Mouse (Mus musculus) limb, embryonic 14.5 days (tissue): ENCODE measurements at regions not wholly inside any gene's neighbourhood (a gene's known extent, or its start where the extent isn't known, plus 50 kb on each side); places are given as distances from the start of the nearest gene placed in this dataset.

Source experiments
- ATAC-seq: fragments of 200-750 bp; cut with Nextera tagmentation; 2 replicates; pipeline ENCODE4 v1.8.0; 2017; ENCODE audit warnings: low read depth, moderate number of reproducible peaks, moderate TSS enrichment; ENCODE audit not compliant: low FRiP score
- DNase-seq: peaks from one replicate; pipeline ENCODE4 v3.0.0-alpha.2; 2015; ENCODE audit warnings: low spot score
- H3K27ac ChIP-seq: fragments of 300-500 bp; sonication (generic); replicated peaks from 2 replicates; pipeline ENCODE4 v1.5.1; 2014; ENCODE audit warnings: low read depth, mild to moderate bottlenecking, low read length, moderate library complexity, mixed read lengths
- H3K27me3 ChIP-seq: fragments of 300-500 bp; sonication (generic); 2 replicates; pipeline ENCODE4 v1.6.1; 2014; ENCODE audit warnings: low read length, mixed read lengths; ENCODE audit not compliant: control insufficient read depth, insufficient read depth
- H3K36me3 ChIP-seq: fragments of 300-500 bp; sonication (generic); 2 replicates; pipeline ENCODE4 v1.6.1; 2014; ENCODE audit warnings: mild to moderate bottlenecking, low read length, moderate library complexity, mixed read lengths; ENCODE audit not compliant: control insufficient read depth, insufficient read depth
- H3K4me1 ChIP-seq: fragments of 300-500 bp; sonication (generic); 2 replicates; pipeline ENCODE4 v1.6.1; 2014; ENCODE audit warnings: antibody characterized with exemption, low read length, mixed read lengths; ENCODE audit not compliant: control insufficient read depth, insufficient read depth
- H3K4me2 ChIP-seq: fragments of 300-500 bp; sonication (generic); replicated peaks from 2 replicates; pipeline ENCODE4 v1.6.1; 2014; ENCODE audit warnings: low read depth, mild to moderate bottlenecking, low read length, moderate library complexity; ENCODE audit not compliant: severe bottlenecking
- H3K4me3 ChIP-seq: fragments of 300-500 bp; sonication (generic); replicated peaks from 2 replicates; pipeline ENCODE4 v1.5.1; 2014; ENCODE audit warnings: low read length
- H3K9ac ChIP-seq: fragments of 300-500 bp; sonication (generic); 2 replicates; pipeline ENCODE4 v1.6.1; 2014; ENCODE audit warnings: mild to moderate bottlenecking, low read depth, low read length, moderate library complexity; ENCODE audit not compliant: severe bottlenecking
- H3K9me3 ChIP-seq: fragments of 300-500 bp; sonication (generic); 2 replicates; pipeline ENCODE4 v1.6.1; 2016; ENCODE audit warnings: low read length; ENCODE audit not compliant: control insufficient read depth
- POLR2A ChIP-seq: fragments of 200-500 bp; IDR thresholded peaks from 2 replicates; pipeline ENCODE4 v1.8.0; 2012; ENCODE audit warnings: inconsistent platforms, mild to moderate bottlenecking, moderate library complexity, borderline replicate concordance; ENCODE audit not compliant: insufficient read depth, insufficient read length; ENCODE audit errors: extremely low read depth
- WGBS: fragments of 180-500 bp; shearing (Covaris S2); extraction: QIAGEN DNeasy Blood & Tissue Kit; methylation state at CpG from one replicate; pipeline ENCODE4 v1.1.7; 2014; 5-methylcytosine and 5-hydroxymethylcytosine counted together

DNA sequence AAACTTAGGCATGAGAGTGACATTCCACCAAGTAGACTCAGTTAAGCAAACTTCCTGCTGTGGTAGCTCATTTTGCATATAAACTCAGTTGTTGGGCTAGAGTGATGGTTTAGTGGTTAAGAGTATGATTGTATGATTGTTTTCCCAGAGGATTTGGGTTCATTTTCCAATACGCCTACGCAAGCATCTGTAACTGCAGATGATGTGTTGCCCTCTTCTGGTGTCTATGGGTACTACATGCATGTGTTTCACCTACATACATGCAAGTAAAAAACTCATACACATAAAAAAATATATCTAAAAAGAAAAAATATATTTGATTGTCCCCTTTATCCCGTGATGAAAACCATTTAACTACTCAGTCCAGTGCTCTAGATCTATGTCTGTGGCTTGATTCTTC lies 132.0 kb upstream of the Agtr2 start:
- TF ChIP-seq POLR2A, result no peak
- DNase-seq, result no peak

DNA sequence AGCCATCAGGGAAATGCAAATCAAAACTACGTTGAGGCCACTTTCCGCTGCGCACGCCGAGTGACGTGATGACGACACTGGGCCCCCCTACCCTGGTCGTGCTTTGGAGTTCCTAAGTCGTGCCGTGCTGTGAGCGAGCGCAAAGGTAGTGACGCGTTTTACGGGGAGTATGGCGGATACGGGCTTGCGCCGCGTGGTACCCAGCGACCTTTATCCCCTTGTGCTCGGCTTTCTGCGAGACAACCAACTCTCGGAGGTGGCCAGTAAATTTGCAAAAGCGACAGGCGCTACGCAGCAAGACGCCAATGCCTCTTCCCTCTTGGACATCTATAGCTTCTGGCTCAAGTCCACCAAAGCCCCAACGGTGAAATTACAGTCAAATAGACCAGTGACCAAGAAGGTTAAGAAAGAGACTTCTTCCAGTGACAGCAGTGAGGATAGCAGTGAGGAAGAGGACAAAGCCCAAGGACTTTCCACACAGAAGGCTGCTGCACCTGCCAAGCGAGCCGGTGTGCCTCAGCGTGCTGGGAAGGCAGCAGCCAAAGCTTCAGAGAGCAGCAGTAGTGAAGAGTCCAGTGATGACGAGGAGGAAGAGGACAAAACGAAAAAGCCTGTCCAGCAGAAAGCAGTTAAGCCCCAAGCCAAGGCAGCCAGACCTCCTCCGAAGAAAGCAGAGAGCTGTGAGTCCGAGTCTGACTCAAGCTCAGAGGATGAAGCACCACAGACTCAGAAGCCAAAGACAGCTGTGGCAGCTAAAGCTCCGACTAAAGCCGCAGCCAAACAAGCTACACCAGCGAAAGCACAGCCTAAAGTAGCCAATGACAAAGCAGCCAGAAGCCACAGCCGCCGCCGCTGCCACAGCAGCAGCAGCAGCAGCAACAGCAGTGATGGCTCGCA lies 123.3 kb upstream of the Agtr2 start:
- Histone ChIP-seq H3K9me3 (no peaks in the 10 kb centered on the region), H3K27me3 (no peaks in the 10 kb centered on the region), H3K9ac (peak overlapping the region; percentile 18; the same call in 1 of the 2 replicates), H3K4me3 (peak overlapping the region; percentile 38), H3K4me2 (peak overlapping the region; percentile 66), H3K4me1 (no peaks in the 10 kb centered on the region), H3K27ac (no peak overlapping the region), H3K36me3 (no peaks in the 10 kb centered on the region)
- ATAC-seq (peak; percentile 76), DNase-seq (peak; percentile 50)
- TF ChIP-seq POLR2A, result no peak
- 25% methylated on average over 43 of the region's 43 CpGs for WGBS

More for the DNA sequence above, 132.0 kb upstream of the Agtr2 start:
- Histone ChIP-seq H3K9ac (no peak overlapping the region), H3K36me3 (no peaks in the 10 kb centered on the region), H3K4me1 (no peaks in the 10 kb centered on the region), H3K4me3 (no peak overlapping the region), H3K27me3 (no peaks in the 10 kb centered on the region), H3K9me3 (no peaks in the 10 kb centered on the region), H3K27ac (no peak overlapping the region), H3K4me2 (no peak overlapping the region)
- no peak for ATAC-seq
- 48% methylated on average over 3 of the region's 3 CpGs for WGBS

DNA sequence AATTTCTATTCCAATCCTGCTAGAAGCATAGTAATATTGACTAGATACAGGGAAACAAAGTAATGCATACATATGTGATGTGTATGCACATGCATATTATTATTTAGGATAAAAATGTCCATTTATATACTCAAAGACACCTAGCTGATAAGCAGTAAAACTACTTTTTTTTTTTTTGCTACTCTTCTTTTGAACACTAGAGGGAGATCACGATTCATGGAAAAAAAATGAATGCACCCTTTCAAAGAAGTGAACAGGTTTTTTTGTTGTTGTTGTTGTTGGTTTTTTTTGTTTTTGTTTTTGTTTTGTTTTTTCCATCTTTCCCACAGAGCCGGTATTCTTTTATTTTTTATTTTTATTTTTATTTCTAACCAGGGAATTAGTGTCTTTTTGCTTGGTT lies 99.1 kb upstream of the Agtr2 start:
- no peak for TF ChIP-seq POLR2A
- H3K4me2 ChIP-seq, result no peak overlapping the region
- no peak for DNase-seq
- H3K36me3 ChIP-seq, result no peaks in the 10 kb centered on the region
- ATAC-seq, result no peak
- H3K4me1 ChIP-seq, result no peaks in the 10 kb centered on the region
- no peaks in the 10 kb centered on the region for H3K9me3 ChIP-seq
- H3K9ac ChIP-seq, result no peak overlapping the region
- no peaks in the 10 kb centered on the region for H3K27me3 ChIP-seq
- H3K4me3 ChIP-seq, result no peak overlapping the region
- WGBS, result 12% methylated on average over 2 of the region's 2 CpGs
- H3K27ac ChIP-seq, result no peak overlapping the region

DNA sequence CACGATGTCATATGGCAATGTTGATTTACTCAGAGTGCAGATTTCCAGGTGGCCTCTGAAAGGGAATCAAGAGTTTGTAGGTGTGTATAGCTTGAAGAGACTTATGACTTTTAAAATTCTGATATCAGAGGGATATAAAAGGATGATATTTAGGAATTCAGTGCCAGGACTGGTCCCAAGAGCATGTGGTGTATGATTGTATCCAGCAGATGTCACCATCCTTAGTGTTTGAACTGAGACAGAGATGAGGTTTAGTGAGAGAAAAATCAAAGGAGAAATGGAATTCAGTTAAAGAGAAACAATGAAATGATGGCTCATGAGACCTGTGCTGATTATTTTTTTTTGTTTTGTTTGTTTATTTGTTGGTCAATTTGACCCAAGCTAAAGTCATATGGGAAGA lies 94.4 kb upstream of the Agtr2 start:
- 56% methylated on average over 1 of the region's 1 CpGs for whole genome bisulfite sequencing
- Histone ChIP-seq H3K4me2 (no peak overlapping the region), H3K9me3 (no peaks in the 10 kb centered on the region), H3K4me3 (no peak overlapping the region), H3K27me3 (no peaks in the 10 kb centered on the region), H3K36me3 (no peaks in the 10 kb centered on the region), H3K4me1 (no peaks in the 10 kb centered on the region), H3K27ac (no peak overlapping the region), H3K9ac (no peak overlapping the region)
- ATAC-seq (no peak), DNase-seq (no peak)
- no peak for TF ChIP-seq POLR2A

DNA sequence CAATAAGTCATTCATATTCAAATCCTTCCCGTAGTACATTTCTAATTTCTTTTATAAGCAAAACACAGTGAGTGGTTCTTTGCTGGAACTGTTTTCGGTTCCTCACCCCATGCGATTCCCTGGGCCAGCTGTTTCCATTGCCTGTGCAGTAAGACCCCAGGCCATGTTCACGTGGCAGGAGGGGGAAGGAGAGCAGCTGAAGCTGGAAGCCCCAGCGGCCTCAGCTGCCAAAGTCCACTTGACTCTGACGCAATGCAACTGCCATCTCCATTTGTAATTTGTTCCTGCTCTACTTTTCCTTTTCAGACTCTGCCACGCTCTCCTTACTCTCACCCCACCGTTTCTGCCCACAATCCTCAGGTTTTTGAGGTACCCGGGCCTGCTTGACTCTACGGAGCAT lies 91.1 kb upstream of the Agtr2 start:
- no peak overlapping the region for H3K4me2 ChIP-seq
- no peak for TF ChIP-seq POLR2A
- 67% methylated on average over 9 of the region's 10 CpGs for WGBS
- no peak overlapping the region for H3K4me3 ChIP-seq
- DNase-seq (peak; percentile 41), ATAC-seq (peak; percentile 50; the same call in 1 of the 2 replicates)
- H3K36me3 ChIP-seq, result no peaks in the 10 kb centered on the region
- H3K27me3 ChIP-seq, result no peaks in the 10 kb centered on the region
- H3K27ac ChIP-seq, result peak overlapping the region; percentile 72
- no peak overlapping the region for H3K9ac ChIP-seq
- H3K9me3 ChIP-seq, result no peaks in the 10 kb centered on the region
- H3K4me1 ChIP-seq, result no peaks in the 10 kb centered on the region
